Mouse (Mus musculus): Measurements from ENCODE around the gene Chmp6. TPM values are rescaled to one million over a fixed set of nuclear protein-coding genes. Genes with fewer than 3 reads are reported as not detected.

The Chmp6 gene
- polyA plus RNA-seq, 1 experiment from 2014 or later = 77.9 TPM

DNA sequence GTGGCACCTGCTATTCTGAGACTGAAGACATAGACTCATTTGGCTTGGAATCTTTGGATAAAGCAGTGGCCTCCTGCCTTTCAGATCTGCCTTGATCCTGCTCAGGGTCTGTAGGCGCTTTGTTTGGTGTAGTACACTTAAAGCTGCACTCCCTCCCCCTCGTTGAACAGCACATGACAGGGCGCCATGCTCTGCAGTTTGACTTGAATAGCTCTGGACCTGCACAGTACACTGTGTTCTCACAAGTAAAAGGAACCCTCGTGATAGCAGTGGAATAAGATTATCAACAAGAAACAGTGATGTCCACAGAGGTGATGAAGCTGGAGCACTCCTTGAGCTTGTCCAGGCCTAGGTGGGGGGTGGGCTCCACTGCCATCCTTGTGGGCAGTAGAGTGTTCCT lies 46.5 kb downstream of the Chmp6 start:
- no peak overlapping the region for H3K4me2 ChIP-seq (ENCODE audit: low read depth, low read length)
- 82% methylated on average over 4 of the region's 4 CpGs for WGBS
- no peak overlapping the region for H3K9ac ChIP-seq (ENCODE audit: low read depth, low read length)
- H3K9me3 ChIP-seq (ENCODE audit: control insufficient read depth, low read length) = no peaks in the 10 kb centered on the region
- H3K4me1 ChIP-seq (ENCODE audit: control insufficient read depth, insufficient read depth, low read length) = no peaks in the 10 kb centered on the region
- H3K36me3 ChIP-seq (ENCODE audit: control insufficient read depth, insufficient read depth, low read length) = peaks cover 14% of the 10 kb centered on the region; the same call in 1 of the 2 replicates
- H3K27ac ChIP-seq (replicated peaks; ENCODE audit: low read depth, low read length) = no peak overlapping the region
- ATAC-seq (ENCODE audit: low read depth) = no peak
- no peak overlapping the region for H3K4me3 ChIP-seq (ENCODE audit: low read depth, low read length)
- H3K27me3 ChIP-seq (replicated peaks; ENCODE audit: control insufficient read depth, insufficient read depth, low read length) = no peaks in the 10 kb centered on the region
- no peak for DNase-seq (ENCODE audit: low spot score)

DNA sequence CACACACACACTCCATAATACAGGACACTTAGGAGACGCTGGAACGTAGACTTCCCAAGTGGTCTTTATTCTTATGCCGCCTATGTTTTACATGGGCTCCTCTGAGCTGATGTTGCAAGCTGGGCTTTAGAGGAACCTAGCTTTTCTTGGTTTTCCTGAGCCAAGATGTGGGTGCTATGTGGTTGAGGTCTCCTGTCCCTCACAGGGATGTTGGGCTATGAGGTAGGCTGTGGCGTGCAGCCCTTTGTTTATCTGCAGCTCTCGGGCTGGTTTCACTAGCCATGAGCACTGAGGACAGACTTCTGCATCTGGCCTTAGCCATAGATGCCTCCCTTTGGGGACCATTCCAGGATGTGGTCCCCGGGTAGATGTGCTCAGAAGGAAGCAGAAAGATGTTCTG lies 47.4 kb downstream of the Chmp6 start:
- 82% methylated on average over 6 of the region's 6 CpGs for WGBS
- DNase-seq (ENCODE audit: low spot score) (no peak), ATAC-seq (ENCODE audit: low read depth) (no peak)
- peaks cover 14% of the 10 kb centered on the region; the same call in 1 of the 2 replicates for H3K36me3 ChIP-seq (ENCODE audit: control insufficient read depth, insufficient read depth, low read length)
- H3K4me1 ChIP-seq (ENCODE audit: control insufficient read depth, insufficient read depth, low read length) = no peaks in the 10 kb centered on the region
- no peaks in the 10 kb centered on the region for H3K9me3 ChIP-seq (ENCODE audit: control insufficient read depth, low read length)
- no peak overlapping the region for H3K4me3 ChIP-seq (ENCODE audit: low read depth, low read length)
- H3K27me3 ChIP-seq (replicated peaks; ENCODE audit: control insufficient read depth, insufficient read depth, low read length) = no peaks in the 10 kb centered on the region
- no peak overlapping the region for H3K4me2 ChIP-seq (ENCODE audit: low read depth, low read length)
- no peak overlapping the region for H3K27ac ChIP-seq (replicated peaks; ENCODE audit: low read depth, low read length)
- no peak overlapping the region for H3K9ac ChIP-seq (ENCODE audit: low read depth, low read length)

- H3K27ac ChIP-seq (replicated peaks; ENCODE audit: low read depth, low read length) = no peak overlapping the region
- H3K4me2 ChIP-seq (ENCODE audit: low read depth, low read length) = no peak overlapping the region
- no peak overlapping the region for H3K9ac ChIP-seq (ENCODE audit: low read depth, low read length)
- no peak overlapping the region for H3K4me3 ChIP-seq (ENCODE audit: low read depth, low read length)
- ATAC-seq (ENCODE audit: low read depth) (no peak), DNase-seq (ENCODE audit: low spot score) (no peak)
- WGBS = 56% methylated on average over 3 of the region's 3 CpGs
- peaks cover 14% of the 10 kb centered on the region; the same call in 1 of the 2 replicates for H3K36me3 ChIP-seq (ENCODE audit: control insufficient read depth, insufficient read depth, low read length)
- H3K27me3 ChIP-seq (replicated peaks; ENCODE audit: control insufficient read depth, insufficient read depth, low read length) = no peaks in the 10 kb centered on the region
- no peaks in the 10 kb centered on the region for H3K4me1 ChIP-seq (ENCODE audit: control insufficient read depth, insufficient read depth, low read length)
- no peaks in the 10 kb centered on the region for H3K9me3 ChIP-seq (ENCODE audit: control insufficient read depth, low read length)
Measured at GRCm38 (mm10) chr11:119961511-119961910, 48.3 kb downstream of the Chmp6 start.

GRCm38 (mm10) chr11:119965053-119965452 lies 51.8 kb downstream of the Chmp6 start:
- H3K36me3 ChIP-seq (ENCODE audit: control insufficient read depth, insufficient read depth, low read length) = peaks cover 22% of the 10 kb centered on the region; the same call in 1 of the 2 replicates
- H3K4me2 ChIP-seq (ENCODE audit: low read depth, low read length) = no peak overlapping the region
- 0 out of 2 replicates have a peak overlapping the region, but pooled peaks have one; percentile 8 for H3K9ac ChIP-seq (ENCODE audit: low read depth, low read length)
- DNase-seq (ENCODE audit: low spot score) (no peak), ATAC-seq (ENCODE audit: low read depth) (no peak)
- H3K9me3 ChIP-seq (ENCODE audit: control insufficient read depth, low read length) = no peaks in the 10 kb centered on the region
- H3K4me3 ChIP-seq (ENCODE audit: low read depth, low read length) = no peak overlapping the region
- H3K27me3 ChIP-seq (replicated peaks; ENCODE audit: control insufficient read depth, insufficient read depth, low read length) = no peaks in the 10 kb centered on the region
- H3K4me1 ChIP-seq (ENCODE audit: control insufficient read depth, insufficient read depth, low read length) = no peaks in the 10 kb centered on the region
- H3K27ac ChIP-seq (replicated peaks; ENCODE audit: low read depth, low read length) = no peak overlapping the region
- WGBS = 34% methylated on average over 9 of the region's 9 CpGs

DNA sequence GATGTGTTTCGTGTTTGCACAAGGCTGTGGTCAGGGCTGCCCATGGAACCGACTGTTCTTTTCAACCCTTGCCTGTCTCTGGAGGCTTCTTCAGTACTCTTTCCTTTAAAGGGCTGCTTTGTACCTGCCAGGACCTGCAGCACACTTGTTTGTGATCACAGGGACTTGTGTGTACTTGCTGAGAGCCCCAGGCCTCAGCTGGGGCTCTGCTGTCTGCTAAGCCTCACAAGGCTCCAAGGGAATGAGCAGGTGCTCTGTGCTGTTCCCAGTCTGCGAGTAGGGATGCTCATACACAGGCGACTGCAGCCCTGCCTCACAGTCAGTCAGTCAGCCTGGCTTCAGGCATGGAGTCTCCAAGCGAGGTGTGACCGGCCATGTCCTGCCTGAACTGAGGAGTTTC lies 53.1 kb downstream of the Chmp6 start:
- no peak overlapping the region; the same call in 1 of the 2 replicates for H3K27ac ChIP-seq (replicated peaks; ENCODE audit: low read depth, low read length)
- ATAC-seq (ENCODE audit: low read depth) = peak; percentile 74
- H3K36me3 ChIP-seq (ENCODE audit: control insufficient read depth, insufficient read depth, low read length) = peaks cover 19% of the 10 kb centered on the region; the same call in 1 of the 2 replicates
- DNase-seq (ENCODE audit: low spot score) = peak; percentile 78
- H3K27me3 ChIP-seq (replicated peaks; ENCODE audit: control insufficient read depth, insufficient read depth, low read length) = no peaks in the 10 kb centered on the region
- H3K9me3 ChIP-seq (ENCODE audit: control insufficient read depth, low read length) = no peaks in the 10 kb centered on the region
- no peak overlapping the region for H3K4me3 ChIP-seq (ENCODE audit: low read depth, low read length)
- H3K9ac ChIP-seq (ENCODE audit: low read depth, low read length) = no peak overlapping the region
- no peaks in the 10 kb centered on the region for H3K4me1 ChIP-seq (ENCODE audit: control insufficient read depth, insufficient read depth, low read length)
- WGBS = 76% methylated on average over 6 of the region's 6 CpGs
- H3K4me2 ChIP-seq (ENCODE audit: low read depth, low read length) = no peak overlapping the region

- DNase-seq (ENCODE audit: low spot score) = no peak
- 65% methylated on average over 8 of the region's 8 CpGs for WGBS
- Histone ChIP-seq H3K9ac (ENCODE audit: low read depth, low read length) (no peak overlapping the region), H3K9me3 (ENCODE audit: control insufficient read depth, low read length) (no peaks in the 10 kb centered on the region), H3K4me3 (ENCODE audit: low read depth, low read length) (no peak overlapping the region), H3K27me3 (replicated peaks; ENCODE audit: control insufficient read depth, insufficient read depth, low read length) (no peaks in the 10 kb centered on the region), H3K4me2 (ENCODE audit: low read depth, low read length) (no peak overlapping the region), H3K4me1 (ENCODE audit: control insufficient read depth, insufficient read depth, low read length) (no peaks in the 10 kb centered on the region), H3K36me3 (ENCODE audit: control insufficient read depth, insufficient read depth, low read length) (0 out of 2 replicates have a peak, but pooled peaks cover 19% of the 10 kb centered on the region), H3K27ac (replicated peaks; ENCODE audit: low read depth, low read length) (no peak overlapping the region)
- ATAC-seq (ENCODE audit: low read depth) = no peak
Measured at GRCm38 (mm10) chr11:119967401-119967800, 54.2 kb downstream of the Chmp6 start.

- H3K9me3 ChIP-seq (ENCODE audit: control insufficient read depth, low read length) = no peaks in the 10 kb centered on the region
- no peak overlapping the region for H3K27ac ChIP-seq (replicated peaks; ENCODE audit: low read depth, low read length)
- no peaks in the 10 kb centered on the region for H3K4me1 ChIP-seq (ENCODE audit: control insufficient read depth, insufficient read depth, low read length)
- H3K4me2 ChIP-seq (ENCODE audit: low read depth, low read length) = no peak overlapping the region
- DNase-seq (ENCODE audit: low spot score) (no peak), ATAC-seq (ENCODE audit: low read depth) (no peak)
- WGBS = 90% methylated on average over 2 of the region's 2 CpGs
- H3K27me3 ChIP-seq (replicated peaks; ENCODE audit: control insufficient read depth, insufficient read depth, low read length) = no peaks in the 10 kb centered on the region
- H3K4me3 ChIP-seq (ENCODE audit: low read depth, low read length) = no peak overlapping the region
- H3K9ac ChIP-seq (ENCODE audit: low read depth, low read length) = no peak overlapping the region
- H3K36me3 ChIP-seq (ENCODE audit: control insufficient read depth, insufficient read depth, low read length) = 0 out of 2 replicates have a peak, but pooled peaks cover 19% of the 10 kb centered on the region
Measured at GRCm38 (mm10) chr11:119967892-119968291, 54.7 kb downstream of the Chmp6 start.

Other genes starting within 250 kb of the Chmp6 start
- 22.1 and 26.5 TPM in 2 replicates for gene Baiap2, start 29.3 kb downstream of the Chmp6 start, polyA plus RNA-seq (2014; fragmentation: Nextera tagmentation; extraction: Ambion mirVana)
- 8.7 and 10.8 TPM in 2 replicates for gene Aatk, start 133.7 kb downstream of the Chmp6 start, polyA plus RNA-seq (2014; fragmentation: Nextera tagmentation; extraction: Ambion mirVana)
- gene Cep131, start 173.4 kb downstream of the Chmp6 start, polyA plus RNA-seq (2014; fragmentation: Nextera tagmentation; extraction: Ambion mirVana) = 23.7 and 28.2 TPM in 2 replicates
- gene Tepsin, start 185.3 kb downstream of the Chmp6 start, polyA plus RNA-seq (2014; fragmentation: Nextera tagmentation; extraction: Ambion mirVana) = 13.1 and 14.1 TPM in 2 replicates
- gene Ndufaf8, start 185.5 kb downstream of the Chmp6 start, polyA plus RNA-seq (2014; fragmentation: Nextera tagmentation; extraction: Ambion mirVana) = 76.4 and 88.7 TPM in 2 replicates
- gene Slc38a10, start 237.9 kb downstream of the Chmp6 start, polyA plus RNA-seq (2014; fragmentation: Nextera tagmentation; extraction: Ambion mirVana) = 78.8 and 86.4 TPM in 2 replicates

Measured in embryonic facial prominence, embryonic 14.5 days (tissue).